Mouse (Mus musculus): ENCODE results near the gene Slc51a.

DNA sequence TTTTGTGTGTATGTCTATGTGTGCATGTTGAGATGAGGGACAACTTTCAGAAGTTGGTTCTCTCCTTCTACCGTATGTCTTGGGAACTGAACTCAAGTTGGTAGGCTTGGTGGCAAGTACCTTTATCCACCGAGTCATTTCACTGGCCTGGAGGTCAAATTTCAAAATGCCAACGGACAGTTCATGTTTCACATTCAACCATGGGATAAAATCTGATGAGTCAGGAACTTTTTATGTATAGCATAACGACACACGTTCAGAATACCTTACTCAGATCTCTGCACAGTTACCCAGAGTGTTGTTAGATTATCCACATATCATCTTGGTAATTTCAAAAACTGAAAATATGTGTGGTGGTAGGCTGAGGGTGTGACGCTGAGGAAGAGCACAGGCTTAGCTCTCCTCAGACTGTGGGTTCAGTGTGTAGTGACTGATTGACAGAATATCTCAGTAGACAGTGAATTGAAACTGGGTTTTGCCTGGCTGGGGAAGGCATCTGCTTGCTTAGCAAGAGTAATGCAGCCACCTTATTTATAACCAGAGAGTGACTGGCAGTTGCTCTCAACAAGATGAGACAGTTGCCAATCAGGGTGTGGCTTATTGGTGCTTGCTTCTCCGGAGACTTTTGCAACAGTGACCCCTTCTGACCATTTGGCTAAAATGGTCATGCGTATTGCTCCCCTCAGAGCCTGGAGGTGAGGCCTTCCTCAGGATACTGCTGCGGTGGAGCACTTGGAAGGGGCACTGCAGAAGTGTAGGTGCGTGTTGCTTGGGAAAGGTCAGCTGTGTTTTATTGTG is 29.9 kb downstream of the Slc51a start:
- TF ChIP-seq EP300 (IDR thresholded peaks at IDR 0.05) (no peak), CTCF (IDR thresholded peaks at IDR 0.05) (peak; percentile 79)
